Mouse (Mus musculus) retina, embryonic 14.5 days (tissue): ENCODE data around the gene Gm4553.
"Not testable (repeated sequence)": the region's sequence is repeated elsewhere in the genome, so short reads cannot be mapped to it uniquely, and the experiment has no call there.

Source experiments
- DNase-seq: peaks from one replicate; pipeline ENCODE4 v3.0.0-alpha.2; 2015; ENCODE audit warnings: low spot score

Gene Gm4553

DNA sequence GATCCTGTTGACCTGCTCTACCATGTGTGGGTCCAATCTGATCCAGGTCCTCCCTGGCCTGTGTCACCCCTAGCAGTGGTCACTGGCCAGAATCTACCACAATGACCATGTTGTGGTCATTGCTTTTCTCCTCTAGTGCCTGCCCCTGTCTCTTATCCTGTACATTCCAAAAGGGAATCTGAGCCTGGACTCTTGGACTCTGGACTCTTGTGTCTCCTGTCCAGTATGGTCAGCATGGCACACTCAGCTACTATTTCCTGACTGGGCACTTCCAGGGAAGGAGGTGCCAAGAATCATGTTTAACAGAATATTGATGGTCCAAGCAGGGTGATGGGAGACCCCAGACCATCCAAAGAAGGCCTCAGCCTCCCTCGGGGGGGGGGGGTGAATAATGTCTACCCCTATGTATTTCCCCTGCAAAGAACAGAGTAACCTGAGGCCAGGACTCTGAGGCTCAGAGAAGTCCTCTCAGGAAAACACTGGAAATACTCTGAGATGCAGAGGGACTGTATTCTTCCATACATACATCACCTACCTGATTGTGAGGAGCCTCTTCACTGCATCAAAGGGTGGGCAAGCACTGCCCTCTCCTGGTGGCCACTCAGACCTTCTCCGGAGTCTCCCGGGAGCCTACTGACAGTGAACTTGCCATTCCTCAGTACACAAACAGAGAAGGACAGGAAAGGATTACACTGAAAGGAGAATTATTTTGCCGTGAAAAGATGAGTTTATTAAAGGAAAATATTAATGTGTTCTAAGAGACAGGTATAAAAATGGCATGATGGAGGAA lies 31.1 kb downstream of the Gm4553 start:
- peak; percentile 54 for DNase-seq

DNA sequence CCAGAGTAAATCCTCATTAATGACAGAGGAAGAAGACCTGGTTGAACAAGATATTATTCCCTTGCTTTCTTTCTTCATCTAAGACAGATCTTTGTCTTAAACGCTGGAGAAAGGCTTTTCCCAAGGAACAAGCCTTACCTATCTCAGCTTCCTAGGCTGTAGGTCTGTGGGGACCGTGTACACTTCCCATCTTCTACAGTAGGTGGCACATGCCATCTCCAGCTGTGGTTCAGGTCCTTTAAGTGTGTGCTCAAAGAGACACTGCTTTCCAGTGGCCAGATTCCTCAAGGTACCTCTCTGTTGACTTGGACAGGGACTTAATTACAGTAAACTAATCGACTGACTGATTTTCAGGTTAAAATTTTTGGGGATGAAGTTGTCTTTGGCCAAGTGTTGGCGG lies 36.7 kb downstream of the Gm4553 start:
- no peak for DNase-seq

DNA sequence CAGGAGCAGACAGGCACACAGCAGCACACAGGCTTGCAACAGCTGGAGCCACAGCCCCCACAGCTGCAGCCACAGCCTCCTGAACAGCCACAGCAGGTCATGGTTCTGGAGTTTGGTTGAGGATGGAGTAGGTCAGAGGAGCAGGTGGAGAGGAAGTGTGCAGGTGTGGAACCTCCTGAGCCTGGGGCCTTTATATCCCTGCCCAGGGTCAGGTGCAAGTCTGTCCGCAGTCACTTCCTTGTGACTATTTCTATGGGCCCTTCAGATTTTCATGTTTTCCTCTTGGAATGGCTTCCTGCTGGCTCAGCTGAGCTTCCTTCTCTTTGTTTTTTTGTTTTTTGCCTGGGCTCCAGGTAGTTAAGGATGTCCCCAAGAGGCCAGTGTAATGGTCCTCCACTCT lies 44.9 kb downstream of the Gm4553 start, which contains the start of gene Gm45618:
Gene Gm45618 (minus strand): TSS at position 101 of the 400 bp plus-strand sequence.
- DNase-seq: not testable (repeated sequence)

DNA sequence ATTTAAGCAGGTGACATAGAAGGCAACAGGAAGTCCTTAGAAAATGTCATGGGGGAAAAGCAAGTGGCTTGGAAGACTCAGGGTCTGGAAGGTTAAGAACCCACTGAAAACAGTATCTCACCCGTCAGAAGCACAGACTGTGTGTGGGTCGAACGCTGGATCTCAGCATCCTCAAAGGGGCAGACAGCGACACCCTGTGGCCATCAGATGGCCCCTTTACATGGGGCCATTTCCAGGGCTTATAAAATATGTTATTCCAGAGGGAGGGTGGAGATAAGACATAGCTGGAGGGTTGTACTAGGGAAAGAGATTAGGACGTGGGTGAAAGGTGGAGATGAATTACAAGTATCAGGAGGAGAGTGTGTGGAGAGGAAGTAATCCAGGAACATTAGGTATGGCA lies 45.9 kb downstream of the Gm4553 start:
- peak; percentile 44 for DNase-seq
